ENCODE assay signal across 16 mouse cellular contexts in the genomic region with DNA sequence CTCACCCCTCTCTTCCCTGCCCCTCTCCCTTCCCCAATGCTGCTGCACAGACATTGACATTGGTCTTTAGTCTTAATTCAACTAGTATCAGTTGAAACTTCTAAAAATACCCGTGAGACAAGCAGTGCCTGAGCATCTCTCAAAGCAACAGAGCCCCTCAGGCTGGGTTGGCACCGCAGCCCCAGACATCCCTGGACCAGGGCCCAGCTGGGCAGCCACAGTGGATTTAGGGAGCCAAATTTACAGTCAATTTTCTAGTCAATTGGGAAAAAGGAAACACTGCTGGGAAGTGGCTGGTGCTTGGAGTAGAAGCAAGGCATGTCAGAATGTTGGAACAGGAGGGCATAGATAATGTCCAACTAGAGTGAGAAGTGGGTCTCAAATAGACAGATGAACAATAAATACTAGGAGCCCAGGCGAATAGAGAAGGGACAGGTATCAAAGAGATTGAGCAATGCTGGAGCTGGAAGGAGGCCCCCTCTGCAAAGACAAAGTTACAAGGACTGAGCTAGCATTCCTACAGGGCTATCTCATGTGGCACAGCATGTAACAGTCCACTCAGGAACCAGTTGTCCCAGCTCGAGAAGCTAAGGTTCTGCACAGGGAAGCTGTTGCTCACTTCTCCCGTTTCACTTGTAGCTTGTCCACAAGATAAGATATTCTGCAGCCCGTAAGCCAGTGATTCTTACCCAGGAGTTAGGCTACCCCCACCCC.
A peak's percentile ranks its signal among the peaks of the same experiment; 100 is the strongest.
DNase-seq lines count a peak whose midpoint lies in the region; ATAC-seq and TF ChIP-seq lines count a peak whose summit lies in the region.
"Had no signal": no experiment of that assay in that cellular context is flagged by ENCODE, and none has a peak within 500 bp of the region (broad histone marks: within the 10 kb centered on the region; RNA-seq: fewer than 3 reads in every experiment).

No protein-coding gene starts in this region.

- no peaks in the 10 kb centered on the region for H3K27me3 ChIP-seq in embryonic facial prominence, embryonic 11.5 days (ENCODE audit: control insufficient read depth, insufficient read depth, low read length)
- no peaks in the 10 kb centered on the region for H3K27me3 ChIP-seq in embryonic facial prominence, embryonic 10.5 days (replicated peaks; ENCODE audit: low read depth, poor library complexity, severe bottlenecking)
- H3K27me3 ChIP-seq in heart, embryonic 16.5 days (ENCODE audit: control insufficient read depth, insufficient read depth, low read length) = no peaks in the 10 kb centered on the region
- H3K27me3 ChIP-seq in midbrain, embryonic 13.5 days = no peaks in the 10 kb centered on the region
- no peaks in the 10 kb centered on the region for H3K27me3 ChIP-seq in midbrain, embryonic 10.5 days (ENCODE audit: low read depth, poor library complexity, severe bottlenecking)
- H3K27me3 ChIP-seq in midbrain, postnatal 0 days (ENCODE audit: insufficient read depth, low read length) = no peaks in the 10 kb centered on the region
- H3K27me3 ChIP-seq: embryonic facial prominence, embryonic 13.5 days had no signal

- TF ChIP-seq CTCF in midbrain, postnatal 0 days (IDR thresholded peaks at IDR 0.05) = no peak

- intact Hi-C loops in heart, postnatal 36 days (cut with DNase I) = no loop called here

- no peak overlapping the region for H3K27ac ChIP-seq in embryonic facial prominence, embryonic 11.5 days (replicated peaks; ENCODE audit: low read depth, low read length)
- H3K27ac ChIP-seq in embryonic facial prominence, embryonic 10.5 days (replicated peaks) = no peak overlapping the region
- H3K27ac ChIP-seq in heart, embryonic 16.5 days (ENCODE audit: low read length) = no peak overlapping the region
- no peak overlapping the region for H3K27ac ChIP-seq in midbrain, embryonic 13.5 days
- no peak overlapping the region for H3K27ac ChIP-seq in midbrain, embryonic 10.5 days (replicated peaks)
- H3K27ac ChIP-seq in midbrain, postnatal 0 days (ENCODE audit: low read depth, low read length) = no peak overlapping the region
- H3K27ac ChIP-seq: embryonic facial prominence, embryonic 13.5 days; gastrocnemius, adult 2 months; layer of hippocampus, adult 2 months had no signal

- 73% methylated on average over 6 of the region's 6 CpGs for WGBS in embryonic facial prominence, embryonic 11.5 days
- WGBS in embryonic facial prominence, embryonic 10.5 days = 81% methylated on average over 6 of the region's 6 CpGs
- WGBS in heart, embryonic 16.5 days = 33% methylated on average over 6 of the region's 6 CpGs
- WGBS in midbrain, embryonic 13.5 days = 76% methylated on average over 6 of the region's 6 CpGs
- 85% methylated on average over 6 of the region's 6 CpGs for WGBS in midbrain, embryonic 10.5 days
- WGBS in midbrain, postnatal 0 days = 64% methylated on average over 6 of the region's 6 CpGs

- no peaks in the 10 kb centered on the region for H3K9me3 ChIP-seq in embryonic facial prominence, embryonic 11.5 days (replicated peaks; ENCODE audit: control insufficient read depth, low read length)
- no peaks in the 10 kb centered on the region for H3K9me3 ChIP-seq in embryonic facial prominence, embryonic 10.5 days
- no peaks in the 10 kb centered on the region for H3K9me3 ChIP-seq in heart, embryonic 16.5 days (replicated peaks; ENCODE audit: control insufficient read depth, low read length)
- H3K9me3 ChIP-seq in midbrain, embryonic 13.5 days = no peaks in the 10 kb centered on the region
- no peaks in the 10 kb centered on the region for H3K9me3 ChIP-seq in midbrain, embryonic 10.5 days (replicated peaks)
- H3K9me3 ChIP-seq in midbrain, postnatal 0 days (ENCODE audit: low read length) = no peaks in the 10 kb centered on the region
- H3K9me3 ChIP-seq: embryonic facial prominence, embryonic 13.5 days had no signal

- H3K4me2 ChIP-seq in embryonic facial prominence, embryonic 11.5 days (ENCODE audit: low read depth, low read length) = no peak overlapping the region
- H3K4me2 ChIP-seq in heart, embryonic 16.5 days (ENCODE audit: low read depth, low read length) = peak overlapping the region; percentile 51
- no peak overlapping the region for H3K4me2 ChIP-seq in midbrain, embryonic 13.5 days (replicated peaks)
- H3K4me2 ChIP-seq in midbrain, postnatal 0 days (ENCODE audit: low read depth, low read length, poor library complexity, severe bottlenecking) = no peak overlapping the region
- H3K4me2 ChIP-seq: embryonic facial prominence, embryonic 13.5 days had no signal

- no peaks in the 10 kb centered on the region for H3K36me3 ChIP-seq in embryonic facial prominence, embryonic 11.5 days (replicated peaks; ENCODE audit: control insufficient read depth, insufficient read depth, low read depth, low read length)
- no peaks in the 10 kb centered on the region for H3K36me3 ChIP-seq in embryonic facial prominence, embryonic 10.5 days (replicated peaks)
- no peaks in the 10 kb centered on the region for H3K36me3 ChIP-seq in heart, embryonic 16.5 days (ENCODE audit: control insufficient read depth, insufficient read depth)
- H3K36me3 ChIP-seq in midbrain, embryonic 13.5 days = no peaks in the 10 kb centered on the region
- no peaks in the 10 kb centered on the region for H3K36me3 ChIP-seq in midbrain, embryonic 10.5 days
- H3K36me3 ChIP-seq in midbrain, postnatal 0 days (ENCODE audit: insufficient read depth, low read length) = no peaks in the 10 kb centered on the region
- H3K36me3 ChIP-seq: embryonic facial prominence, embryonic 13.5 days had no signal

- H3K4me1 ChIP-seq in embryonic facial prominence, embryonic 11.5 days (ENCODE audit: control insufficient read depth, insufficient read depth, low read length) = no peaks in the 10 kb centered on the region
- no peaks in the 10 kb centered on the region for H3K4me1 ChIP-seq in embryonic facial prominence, embryonic 10.5 days
- H3K4me1 ChIP-seq in heart, embryonic 16.5 days (ENCODE audit: control insufficient read depth, insufficient read depth, low read length) = 0 out of 2 replicates have a peak, but pooled peaks cover 4% of the 10 kb centered on the region
- H3K4me1 ChIP-seq in midbrain, embryonic 13.5 days (replicated peaks) = peaks cover 4% of the 10 kb centered on the region; the same call in 1 of the 2 replicates
- H3K4me1 ChIP-seq in midbrain, embryonic 10.5 days = no peaks in the 10 kb centered on the region
- H3K4me1 ChIP-seq in midbrain, postnatal 0 days (ENCODE audit: insufficient read depth, low read length) = no peaks in the 10 kb centered on the region

- H3K9ac ChIP-seq in embryonic facial prominence, embryonic 11.5 days (replicated peaks; ENCODE audit: low read length) = no peak overlapping the region
- peak overlapping the region; percentile 20; the same call in 1 of the 2 replicates for H3K9ac ChIP-seq in heart, embryonic 16.5 days (ENCODE audit: low read length)
- no peak overlapping the region; the same call in 1 of the 2 replicates for H3K9ac ChIP-seq in midbrain, embryonic 13.5 days (replicated peaks)
- H3K9ac ChIP-seq in midbrain, postnatal 0 days (replicated peaks; ENCODE audit: low read length, poor library complexity, severe bottlenecking) = no peak overlapping the region
- H3K9ac ChIP-seq: embryonic facial prominence, embryonic 13.5 days had no signal

- 0 out of 2 replicates have a peak, but pooled peaks have one; percentile 38 for ATAC-seq in embryonic facial prominence, embryonic 11.5 days (replicated peaks; ENCODE audit: insufficient number of reproducible peaks, low FRiP score, low TSS enrichment, low read depth)
- no peak for ATAC-seq in heart, embryonic 16.5 days (replicated peaks; ENCODE audit: extremely low read depth, insufficient read depth, low FRiP score)
- ATAC-seq in midbrain, embryonic 13.5 days = peak; percentile 44; the same call in 1 of the 2 replicates
- no peak; the same call in none of the 2 replicates for ATAC-seq in midbrain, postnatal 0 days (ENCODE audit: low FRiP score)
- ATAC-seq: lung, postnatal 0 days had no signal

- H3K4me3 ChIP-seq in embryonic facial prominence, embryonic 11.5 days (ENCODE audit: low read depth, low read length) = no peak overlapping the region
- no peak overlapping the region for H3K4me3 ChIP-seq in embryonic facial prominence, embryonic 10.5 days
- H3K4me3 ChIP-seq in heart, embryonic 16.5 days (ENCODE audit: low read length) = 0 out of 2 replicates have a peak overlapping the region, but pooled peaks have one; percentile 14
- H3K4me3 ChIP-seq in midbrain, embryonic 13.5 days (replicated peaks) = no peak overlapping the region
- H3K4me3 ChIP-seq in midbrain, embryonic 10.5 days = no peak overlapping the region
- H3K4me3 ChIP-seq in midbrain, postnatal 0 days (ENCODE audit: low read depth, low read length) = no peak overlapping the region
- H3K4me3 ChIP-seq: embryonic facial prominence, embryonic 13.5 days; gastrocnemius, adult 2 months; layer of hippocampus, adult 2 months had no signal

- no peak for DNase-seq in embryonic facial prominence, embryonic 11.5 days (ENCODE audit: low spot score)
- DNase-seq in embryonic facial prominence, embryonic 10.5 days (ENCODE audit: low spot score) = no peak
- DNase-seq in heart, postnatal 36 days = no peak
- no peak for DNase-seq in midbrain, embryonic 10.5 days (ENCODE audit: low spot score)
- peak; percentile 57 for DNase-seq in midbrain, postnatal 0 days (ENCODE audit: low spot score)
- DNase-seq in spleen, postnatal 10 days (ENCODE audit: low spot score in 2 of 2) = no peak
- DNase-seq: B cell, adult 2 months; cerebellum, adult 11 months; gastrocnemius, adult 2 months; kidney, adult 18-20 months; thymus, postnatal 14 days had no signal

Comparison
In these comparisons a context has a peak if more than half of its experiments do, and no peak if none do; other contexts are left out.
1. ATAC-seq: peak in embryonic facial prominence, embryonic 11.5 days (single experiment) and midbrain, embryonic 13.5 days (single experiment); none in heart, embryonic 16.5 days (single experiment) and midbrain, postnatal 0 days (single experiment).